Mouse (Mus musculus) liver, embryonic 12.5 days (tissue): Measurements from ENCODE around the gene Igfbp4. TPM values are rescaled to one million over a fixed set of nuclear protein-coding genes. Genes with fewer than 3 reads are reported as not detected.

Experiments used
- ATAC-seq: fragments of 200-750 bp; cut with Nextera tagmentation; 2 replicates; pipeline ENCODE4 v1.8.0; 2017; ENCODE audit warnings: moderate number of reproducible peaks, mild to moderate bottlenecking, moderate library complexity
- H3K27ac ChIP-seq: fragments of 300-500 bp; sonication (generic); 2 replicates; pipeline ENCODE4 v1.5.1; 2016; ENCODE audit warnings: mild to moderate bottlenecking
- H3K27me3 ChIP-seq: fragments of 300-500 bp; sonication (generic); replicated peaks from 2 replicates; pipeline ENCODE4 v1.6.1; 2016; ENCODE audit warnings: mild to moderate bottlenecking, moderate library complexity
- H3K36me3 ChIP-seq: fragments of 300-500 bp; sonication (generic); 2 replicates; pipeline ENCODE4 v1.6.1; 2016; ENCODE audit warnings: mild to moderate bottlenecking, moderate library complexity
- H3K4me1 ChIP-seq: fragments of 300-500 bp; sonication (generic); 2 replicates; pipeline ENCODE4 v1.6.1; 2016
- H3K4me2 ChIP-seq: fragments of 300-500 bp; sonication (generic); 2 replicates; pipeline ENCODE4 v1.6.1; 2016; ENCODE audit warnings: mild to moderate bottlenecking, moderate library complexity
- H3K4me3 ChIP-seq: fragments of 300-500 bp; sonication (generic); 2 replicates; pipeline ENCODE4 v1.5.1; 2016; ENCODE audit warnings: mild to moderate bottlenecking, moderate library complexity
- H3K9ac ChIP-seq: fragments of 300-500 bp; sonication (generic); 2 replicates; pipeline ENCODE4 v1.6.1; 2016; ENCODE audit warnings: mild to moderate bottlenecking, moderate library complexity
- H3K9me3 ChIP-seq: fragments of 300-500 bp; sonication (generic); replicated peaks from 2 replicates; pipeline ENCODE4 v1.6.1; 2016; ENCODE audit warnings: mild to moderate bottlenecking, moderate library complexity
- WGBS: fragments of 180-500 bp; shearing (Covaris S2); methylation state at CpG from one replicate; pipeline ENCODE4 v1.1.7; 2016; ENCODE audit not compliant: insufficient replicate concordance; 5-methylcytosine and 5-hydroxymethylcytosine counted together
- polyA plus RNA-seq: library from polyadenylated mRNA; unstranded; fragments of >200 nt; fragmentation: Nextera tagmentation; extraction: Ambion mirVana; gene quantifications from 2 replicates; pipeline ENCODE4 v1.2.1, GENCODE M21; 2016

The Igfbp4 gene
- polyA plus RNA-seq: 236 TPM in 2 replicates

DNA sequence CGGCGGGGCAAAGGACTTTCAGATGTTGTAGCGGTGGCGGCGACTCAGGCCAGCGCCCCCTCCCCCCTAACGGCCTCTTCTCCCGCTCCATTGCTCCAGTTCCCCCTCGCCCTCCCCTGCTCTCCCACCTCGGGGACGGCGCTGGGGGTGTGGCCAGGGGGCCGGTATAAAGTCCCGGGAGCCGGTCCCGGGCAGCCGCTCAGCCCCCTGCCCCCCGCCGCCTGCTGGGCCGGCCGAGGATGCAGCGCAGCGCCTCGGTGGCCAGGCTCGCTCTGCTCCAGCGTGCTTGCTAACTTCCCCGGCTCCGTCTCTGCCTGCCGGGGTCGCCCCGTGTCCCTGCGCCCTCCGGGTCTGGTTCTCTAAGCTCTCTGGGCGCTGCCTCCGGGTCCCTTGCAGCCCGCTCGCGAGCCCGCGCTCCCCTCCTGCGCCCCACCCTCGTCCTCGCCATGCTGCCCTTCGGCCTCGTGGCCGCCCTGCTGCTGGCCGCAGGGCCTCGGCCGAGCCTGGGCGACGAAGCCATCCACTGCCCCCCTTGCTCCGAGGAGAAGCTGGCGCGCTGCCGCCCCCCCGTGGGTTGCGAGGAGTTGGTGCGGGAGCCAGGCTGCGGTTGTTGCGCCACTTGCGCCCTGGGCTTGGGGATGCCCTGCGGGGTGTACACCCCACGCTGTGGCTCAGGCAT lies at the start of gene Igfbp4:
TSS of gene Igfbp4 (plus strand) at position 194 of the 679 bp plus-strand sequence.
- peak within 1 kb of the TSS; percentile 73 for H3K4me2 ChIP-seq
- peaks cover 6% of the 10 kb centered on the region; the same call in 1 of the 2 replicates for H3K36me3 ChIP-seq
- peaks cover 62% of the 10 kb centered on the region for H3K27me3 ChIP-seq
- H3K27ac ChIP-seq: peak within 1 kb of the TSS; percentile 81
- peak within 1 kb of the TSS; percentile 68 for H3K9ac ChIP-seq
- H3K4me1 ChIP-seq: peaks cover 49% of the 10 kb centered on the region
- H3K9me3 ChIP-seq: no peaks in the 10 kb centered on the region
- peak within 1 kb of the TSS; percentile 62 for H3K4me3 ChIP-seq
- ATAC-seq: 0 out of 2 replicates have a peak, but pooled peaks have one; percentile 36
- WGBS: under 1% methylated on average over 63 of the region's 63 CpGs

DNA sequence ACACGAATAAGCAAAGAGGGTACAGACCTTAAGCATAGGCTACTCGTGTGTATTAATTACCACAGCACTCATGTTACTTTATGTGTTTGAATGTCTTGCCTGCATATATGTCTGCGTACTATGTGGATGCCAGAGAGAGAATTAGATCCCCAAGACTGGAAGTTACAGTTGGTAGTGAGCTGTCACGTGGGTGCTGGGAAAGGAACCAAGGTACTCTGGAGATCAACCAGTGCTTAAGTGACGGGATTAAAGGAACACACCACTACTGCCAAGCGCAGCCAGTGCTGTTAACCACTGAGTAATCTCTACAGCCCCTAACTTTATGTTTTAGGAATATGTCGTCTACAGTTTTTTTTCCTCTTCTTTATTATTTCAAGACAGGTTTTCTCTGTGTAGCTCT lies 45.1 kb upstream of the Igfbp4 start:
- Histone ChIP-seq H3K4me3 (no peak overlapping the region), H3K9me3 (no peaks in the 10 kb centered on the region), H3K36me3 (peaks cover 100% of the 10 kb centered on the region), H3K4me2 (no peak overlapping the region), H3K27me3 (no peaks in the 10 kb centered on the region), H3K27ac (no peak overlapping the region), H3K4me1 (no peaks in the 10 kb centered on the region), H3K9ac (no peak overlapping the region)
- WGBS: 93% methylated on average over 7 of the region's 7 CpGs
- ATAC-seq: no peak

- Histone ChIP-seq H3K36me3 (peaks cover 100% of the 10 kb centered on the region), H3K4me1 (no peaks in the 10 kb centered on the region), H3K9me3 (no peaks in the 10 kb centered on the region), H3K4me2 (no peak overlapping the region), H3K27ac (no peak overlapping the region), H3K9ac (no peak overlapping the region), H3K4me3 (no peak overlapping the region), H3K27me3 (no peaks in the 10 kb centered on the region)
- ATAC-seq: no peak
- 88% methylated on average over 4 of the region's 4 CpGs for WGBS
Measured at GRCm38 (mm10) chr11:98997659-98998058, 43.4 kb upstream of the Igfbp4 start.

GRCm38 (mm10) chr11:98998776-98999175 lies 42.3 kb upstream of the Igfbp4 start:
- no peak overlapping the region for H3K4me3 ChIP-seq
- no peak for ATAC-seq
- no peak overlapping the region for H3K27ac ChIP-seq

GRCm38 (mm10) chr11:98999243-98999642 lies 41.8 kb upstream of the Igfbp4 start:
- H3K4me3 ChIP-seq: no peak overlapping the region
- H3K27me3 ChIP-seq: no peaks in the 10 kb centered on the region
- H3K36me3 ChIP-seq: peaks cover 100% of the 10 kb centered on the region
- H3K4me1 ChIP-seq: no peaks in the 10 kb centered on the region
- H3K9me3 ChIP-seq: no peaks in the 10 kb centered on the region
- H3K27ac ChIP-seq: no peak overlapping the region
- H3K4me2 ChIP-seq: no peak overlapping the region
- H3K9ac ChIP-seq: no peak overlapping the region
- WGBS: 94% methylated on average over 11 of the region's 11 CpGs
- no peak for ATAC-seq

More at GRCm38 (mm10) chr11:98998776-98999175, 42.3 kb upstream of the Igfbp4 start:
- Histone ChIP-seq H3K4me1 (no peaks in the 10 kb centered on the region), H3K27me3 (no peaks in the 10 kb centered on the region), H3K9me3 (no peaks in the 10 kb centered on the region), H3K4me2 (no peak overlapping the region), H3K9ac (no peak overlapping the region), H3K36me3 (peaks cover 100% of the 10 kb centered on the region)

DNA sequence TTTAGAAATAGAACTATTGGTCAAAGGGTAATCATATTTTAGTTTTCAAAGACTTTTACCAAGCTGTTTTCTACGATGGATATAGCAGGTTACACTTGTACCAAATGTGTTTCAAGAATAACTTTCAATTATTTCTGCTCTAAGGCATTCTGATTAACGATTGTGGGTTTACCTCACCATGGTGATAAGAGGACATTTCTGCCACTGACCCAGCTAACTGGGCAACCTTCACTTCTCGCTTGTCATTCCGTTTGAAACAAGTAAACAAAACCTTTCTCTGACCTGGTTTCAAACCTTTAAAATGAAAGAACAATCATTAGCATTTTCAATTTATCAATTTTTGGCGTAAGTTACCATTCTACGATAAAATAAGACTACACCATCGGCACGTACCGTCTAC lies 34.3 kb upstream of the Igfbp4 start:
- H3K9ac ChIP-seq: no peak overlapping the region
- H3K27me3 ChIP-seq: no peaks in the 10 kb centered on the region
- H3K4me2 ChIP-seq: no peak overlapping the region
- 93% methylated on average over 9 of the region's 9 CpGs for WGBS
- peaks cover 100% of the 10 kb centered on the region for H3K36me3 ChIP-seq
- H3K4me1 ChIP-seq: no peaks in the 10 kb centered on the region
- no peak overlapping the region for H3K27ac ChIP-seq
- no peak for ATAC-seq
- no peak overlapping the region for H3K4me3 ChIP-seq
- no peaks in the 10 kb centered on the region for H3K9me3 ChIP-seq

- Histone ChIP-seq H3K27me3 (no peaks in the 10 kb centered on the region), H3K9me3 (no peaks in the 10 kb centered on the region), H3K4me3 (no peak overlapping the region), H3K4me1 (0 out of 2 replicates have a peak, but pooled peaks cover 3% of the 10 kb centered on the region), H3K36me3 (peaks cover 100% of the 10 kb centered on the region), H3K27ac (no peak overlapping the region), H3K9ac (no peak overlapping the region), H3K4me2 (no peak overlapping the region)
- 50% methylated on average over 4 of the region's 4 CpGs for WGBS
- ATAC-seq: no peak
Measured at GRCm38 (mm10) chr11:99010124-99010523, 30.9 kb upstream of the Igfbp4 start.

- 92% methylated on average over 5 of the region's 5 CpGs for WGBS
- H3K9me3 ChIP-seq: no peaks in the 10 kb centered on the region
- no peaks in the 10 kb centered on the region for H3K27me3 ChIP-seq
- no peak overlapping the region for H3K9ac ChIP-seq
- ATAC-seq: no peak
- no peak overlapping the region for H3K4me2 ChIP-seq
- H3K27ac ChIP-seq: no peak overlapping the region
- 0 out of 2 replicates have a peak, but pooled peaks cover 3% of the 10 kb centered on the region for H3K4me1 ChIP-seq
- H3K4me3 ChIP-seq: no peak overlapping the region
- peaks cover 100% of the 10 kb centered on the region for H3K36me3 ChIP-seq
Measured at GRCm38 (mm10) chr11:99010706-99011105, 30.3 kb upstream of the Igfbp4 start.

DNA sequence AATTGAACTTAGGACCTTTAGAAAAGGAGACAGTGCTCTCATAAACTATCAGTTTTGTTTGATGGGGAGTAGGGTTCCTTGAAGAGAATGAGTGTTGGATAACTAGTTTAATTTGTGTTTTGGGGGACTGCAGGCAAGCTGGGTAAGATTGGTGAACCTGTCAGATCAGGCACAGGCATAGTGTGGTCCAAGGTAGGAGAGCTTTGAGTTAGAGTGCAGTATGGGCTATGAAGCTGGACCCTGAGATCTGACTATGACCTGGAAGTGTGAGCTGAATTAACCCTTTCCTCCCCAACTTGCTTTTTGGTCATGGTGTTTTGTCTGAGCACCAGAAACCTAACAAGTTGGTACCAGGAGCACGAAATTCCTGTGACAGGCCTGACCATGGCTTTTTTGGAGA lies 27.2 kb upstream of the Igfbp4 start:
- Histone ChIP-seq H3K36me3 (peaks cover 100% of the 10 kb centered on the region), H3K4me3 (no peak overlapping the region), H3K27ac (no peak overlapping the region), H3K27me3 (no peaks in the 10 kb centered on the region), H3K4me1 (0 out of 2 replicates have a peak, but pooled peaks cover 3% of the 10 kb centered on the region), H3K9ac (no peak overlapping the region), H3K9me3 (no peaks in the 10 kb centered on the region), H3K4me2 (no peak overlapping the region)
- no peak for ATAC-seq
- WGBS: 87% methylated on average over 1 of the region's 1 CpGs

DNA sequence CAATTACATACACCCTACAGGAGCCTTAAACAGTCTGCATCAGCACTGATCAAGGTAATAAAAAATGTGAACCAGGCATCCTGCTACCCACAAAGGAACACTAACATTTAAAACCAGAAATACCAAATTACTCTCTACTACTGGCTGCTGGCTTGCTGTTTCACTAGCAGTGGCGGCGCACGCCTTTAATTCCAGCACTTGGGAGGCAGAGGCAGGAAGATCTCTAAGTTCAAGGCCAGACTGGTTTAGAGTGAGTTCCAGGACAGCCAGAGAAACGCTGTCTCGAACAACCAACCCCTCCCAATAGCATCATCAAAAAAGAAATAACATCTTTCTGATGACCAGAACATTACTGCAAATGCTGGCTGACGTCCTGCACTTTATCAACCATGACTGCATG lies 21.2 kb upstream of the Igfbp4 start:
- Histone ChIP-seq H3K36me3 (peaks cover 83% of the 10 kb centered on the region), H3K27ac (no peak overlapping the region), H3K4me2 (peak overlapping the region; percentile 7; the same call in 1 of the 2 replicates), H3K4me3 (no peak overlapping the region), H3K4me1 (peaks cover 37% of the 10 kb centered on the region), H3K9ac (no peak overlapping the region), H3K27me3 (no peaks in the 10 kb centered on the region), H3K9me3 (no peaks in the 10 kb centered on the region)
- WGBS: 90% methylated on average over 6 of the region's 6 CpGs
- ATAC-seq: no peak

DNA sequence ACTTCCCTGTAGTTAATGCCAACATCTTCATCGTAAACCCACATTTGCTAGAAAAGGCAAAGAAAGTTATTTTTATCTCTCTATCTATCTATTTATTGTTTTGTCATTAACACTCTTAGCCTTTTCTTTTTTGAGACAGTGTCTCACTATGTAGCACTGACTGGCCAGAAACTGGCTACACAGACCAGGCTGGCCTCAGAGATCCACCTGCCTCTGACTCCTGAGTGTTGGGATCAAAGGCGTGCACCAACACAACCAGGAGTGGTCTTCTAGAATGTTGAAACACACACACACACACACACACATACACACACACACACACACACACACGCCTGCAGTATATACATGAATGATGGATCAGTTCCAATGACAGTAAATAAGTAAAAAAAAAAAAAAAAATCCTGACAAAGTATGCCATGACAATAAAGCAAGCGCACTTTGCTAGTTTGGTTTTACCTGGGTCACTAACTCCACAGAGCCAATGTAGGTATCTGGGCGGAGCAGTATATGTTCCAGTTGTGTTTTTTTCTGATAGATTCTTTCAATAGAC lies 18.6 kb upstream of the Igfbp4 start:
- ATAC-seq: no peak
- Histone ChIP-seq H3K27ac (0 out of 2 replicates have a peak overlapping the region, but pooled peaks have one; percentile 33), H3K36me3 (peaks cover 57% of the 10 kb centered on the region), H3K4me1 (peaks cover 49% of the 10 kb centered on the region), H3K9me3 (no peaks in the 10 kb centered on the region), H3K4me2 (peak overlapping the region; percentile 83), H3K27me3 (no peaks in the 10 kb centered on the region), H3K9ac (peak overlapping the region; percentile 94), H3K4me3 (peak overlapping the region; percentile 91)
- 64% methylated on average over 5 of the region's 5 CpGs for WGBS

DNA sequence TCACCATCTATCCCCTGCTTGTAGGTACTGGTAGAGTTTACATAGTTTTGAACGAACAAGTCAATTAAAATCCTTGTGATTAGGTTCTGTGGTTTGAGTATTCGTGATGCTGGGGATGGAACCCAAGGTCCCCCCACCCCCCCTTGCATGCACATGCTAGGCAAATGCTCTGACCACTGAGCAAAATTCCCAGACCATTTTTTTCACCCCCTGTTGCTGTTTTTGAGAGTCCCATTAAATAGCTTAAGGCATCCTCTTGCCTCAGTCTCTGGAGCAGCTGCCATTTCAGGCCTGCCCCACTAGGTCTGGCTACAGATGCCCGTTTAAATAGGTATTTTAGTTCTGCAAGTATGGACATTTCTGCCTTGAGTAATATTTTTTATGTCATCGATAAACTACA lies 17.9 kb upstream of the Igfbp4 start:
- Histone ChIP-seq H3K4me3 (peak overlapping the region; percentile 91), H3K27me3 (no peaks in the 10 kb centered on the region), H3K4me2 (peak overlapping the region; percentile 83), H3K36me3 (peaks cover 50% of the 10 kb centered on the region), H3K9ac (peak overlapping the region; percentile 94), H3K4me1 (peaks cover 49% of the 10 kb centered on the region), H3K9me3 (no peaks in the 10 kb centered on the region), H3K27ac (peak overlapping the region; percentile 90)
- 2% methylated on average over 4 of the region's 4 CpGs for WGBS
- ATAC-seq: no peak
